Mouse (Mus musculus) spleen, adult 2 months (tissue): ENCODE measurements around the gene St6gal1.

Source experiments
- CTCF ChIP-seq: fragments of 200-500 bp; IDR thresholded peaks from 2 replicates; pipeline ENCODE4 v1.5.1; 2011; ENCODE audit warnings: mild to moderate bottlenecking, inconsistent platforms; ENCODE audit not compliant: insufficient read depth, insufficient read length, insufficient replicate concordance; ENCODE audit errors: extremely low read depth
- POLR2A ChIP-seq: fragments of 200-500 bp; IDR thresholded peaks from 2 replicates; pipeline ENCODE4 v1.6.1; 2011; ENCODE audit warnings: low read depth, low read length, inconsistent platforms

DNA sequence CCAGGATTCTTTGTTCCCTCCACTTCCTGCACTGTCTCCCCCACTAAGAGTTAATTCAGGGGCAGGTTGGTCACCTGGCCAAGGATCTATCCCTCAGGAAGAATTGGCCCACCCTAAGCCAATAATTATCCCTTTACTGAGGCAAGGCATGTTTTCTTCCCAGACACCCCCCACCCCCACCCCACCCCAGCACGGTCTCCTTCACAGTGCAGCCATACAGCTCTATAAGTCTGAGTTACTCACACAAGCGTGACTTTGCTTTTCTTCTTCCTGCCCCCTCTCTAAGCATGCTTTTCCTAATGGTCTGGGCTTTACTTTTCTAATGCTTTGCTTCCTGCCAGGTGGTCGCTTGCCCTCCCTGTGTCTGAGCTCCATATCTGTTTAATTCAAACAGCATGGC, 177.4 kb downstream of the St6gal1 start:
- no peak for TF ChIP-seq CTCF
- no peak for TF ChIP-seq POLR2A
